Mouse (Mus musculus) cerebellum, postnatal 14 days (tissue): ENCODE data around the gene Wdr73.
"Not testable (repeated sequence)": the region's sequence is repeated elsewhere in the genome, so short reads cannot be mapped to it uniquely, and the experiment has no call there.

Experiments used
- DNase-seq, 2 experiments: peaks; one replicate each; pipeline ENCODE4 v3.0.0; 2021; ENCODE audit warnings: mixed read lengths in 2 of 2

Gene Wdr73

DNA sequence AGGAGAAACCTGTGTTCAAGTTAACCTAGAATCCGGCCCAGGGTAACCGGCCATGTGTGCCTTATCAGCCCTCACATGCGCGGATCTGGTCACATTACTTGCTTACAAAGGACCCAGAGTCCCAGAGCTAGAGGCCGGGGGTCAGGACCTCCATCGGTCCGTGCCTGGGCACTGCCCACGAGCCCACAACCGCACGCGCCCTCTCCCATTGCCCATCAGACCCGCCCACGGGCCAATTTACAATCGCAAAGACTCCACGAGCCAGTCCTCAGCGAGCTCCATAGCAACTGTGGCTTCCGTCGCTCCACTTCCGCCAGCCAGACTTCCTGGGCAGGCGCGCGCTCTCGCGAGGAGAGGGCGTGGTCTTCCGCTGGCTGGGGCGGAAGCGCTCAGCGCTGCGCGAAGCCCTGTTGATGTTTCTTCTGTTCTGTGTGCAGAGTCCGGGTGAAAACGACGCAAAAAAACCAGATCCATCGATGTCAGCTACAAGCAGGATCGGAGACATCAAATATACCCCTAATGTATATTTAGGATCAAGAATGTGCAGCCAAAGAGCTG lies at the start of gene Wdr73:
Gene Wdr73 (minus strand): TSS at position 326 of the 558 bp plus-strand sequence.
- peak; percentile 88 to 89 for DNase-seq

DNA sequence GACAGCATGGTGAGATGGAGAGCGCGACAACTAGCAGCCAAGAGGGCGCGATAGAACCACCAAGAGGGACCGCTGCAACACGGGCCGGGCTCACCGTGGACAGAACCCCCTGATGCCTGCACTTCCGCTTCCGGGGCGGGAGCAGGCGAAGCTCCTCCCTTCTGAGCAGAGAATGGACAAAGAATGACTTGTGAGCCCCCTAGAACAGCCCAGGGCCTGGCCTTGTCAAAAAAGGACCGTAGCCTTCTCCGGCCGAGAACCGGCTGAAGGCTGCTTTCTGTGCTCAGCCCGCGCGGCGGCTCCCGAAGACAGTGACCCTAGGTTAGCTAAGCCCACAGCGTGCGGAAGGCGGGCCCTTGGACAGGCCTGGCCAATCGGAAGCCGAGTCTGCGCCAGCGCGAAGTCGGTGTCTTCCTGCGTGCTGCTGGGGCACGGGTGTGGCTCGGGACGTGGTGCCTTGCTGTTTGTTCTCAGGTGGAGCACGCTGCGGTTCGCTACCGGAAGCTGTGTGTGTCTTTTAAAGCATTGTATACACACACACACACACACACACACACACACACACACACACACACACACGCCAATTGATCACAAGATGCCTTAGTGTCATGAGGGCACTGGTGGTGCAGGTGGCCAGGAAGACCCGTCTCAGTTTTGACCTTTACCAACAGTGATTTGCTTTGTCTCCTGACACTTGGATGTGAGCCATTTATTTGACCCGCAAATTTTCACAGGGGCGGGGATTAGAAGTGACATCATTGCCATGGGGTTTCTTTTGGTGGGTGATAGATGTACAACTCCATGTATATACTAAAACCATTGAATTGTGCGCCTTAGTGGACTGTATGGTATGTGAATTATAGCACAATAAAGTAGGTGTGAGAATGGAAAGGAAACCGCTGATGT lies 46.6 kb upstream of the Wdr73 start, which contains the start of gene Sec11a:
Gene Sec11a (minus strand): TSS at position 336 of the 906 bp plus-strand sequence.
- peak; percentile 95 to 97 for DNase-seq

DNA sequence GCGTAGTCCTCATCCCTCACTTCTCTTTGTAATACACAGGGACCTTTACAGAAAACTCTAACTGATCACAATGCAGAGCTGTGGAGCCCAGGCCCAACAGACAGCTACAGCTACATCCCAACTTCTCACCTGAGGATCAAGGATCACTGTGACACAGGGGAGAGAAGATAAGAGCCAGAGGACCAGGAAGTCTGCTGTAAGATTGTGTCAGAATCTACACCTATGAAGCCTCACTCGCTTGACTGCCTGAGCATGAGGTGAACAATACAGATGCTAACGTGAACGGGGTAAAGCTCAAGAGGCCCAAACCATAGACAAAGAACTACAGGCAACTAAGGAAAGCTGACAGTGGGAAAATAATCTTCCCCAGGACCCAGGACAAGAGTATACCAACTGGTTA lies 38.7 kb upstream of the Wdr73 start:
- no peak for DNase-seq

DNA sequence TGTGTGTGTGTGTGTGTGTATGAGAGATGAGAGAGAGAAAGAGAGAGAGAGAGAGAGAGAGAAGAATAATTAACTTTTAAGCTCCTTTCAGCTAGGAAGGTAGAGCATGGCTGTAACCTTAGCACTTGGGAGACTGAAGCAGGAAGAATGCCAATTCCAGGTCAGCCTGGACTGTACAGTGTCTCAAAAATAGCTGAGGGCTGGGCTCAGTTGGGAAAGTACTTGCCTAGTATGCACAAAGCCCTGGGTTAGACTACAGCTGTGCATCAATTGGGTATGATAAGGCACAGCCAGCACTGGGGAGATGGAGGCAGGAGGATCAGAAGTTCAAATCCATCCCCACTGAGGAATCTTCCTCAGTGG lies 36.2 kb upstream of the Wdr73 start:
- not testable (repeated sequence) for DNase-seq

DNA sequence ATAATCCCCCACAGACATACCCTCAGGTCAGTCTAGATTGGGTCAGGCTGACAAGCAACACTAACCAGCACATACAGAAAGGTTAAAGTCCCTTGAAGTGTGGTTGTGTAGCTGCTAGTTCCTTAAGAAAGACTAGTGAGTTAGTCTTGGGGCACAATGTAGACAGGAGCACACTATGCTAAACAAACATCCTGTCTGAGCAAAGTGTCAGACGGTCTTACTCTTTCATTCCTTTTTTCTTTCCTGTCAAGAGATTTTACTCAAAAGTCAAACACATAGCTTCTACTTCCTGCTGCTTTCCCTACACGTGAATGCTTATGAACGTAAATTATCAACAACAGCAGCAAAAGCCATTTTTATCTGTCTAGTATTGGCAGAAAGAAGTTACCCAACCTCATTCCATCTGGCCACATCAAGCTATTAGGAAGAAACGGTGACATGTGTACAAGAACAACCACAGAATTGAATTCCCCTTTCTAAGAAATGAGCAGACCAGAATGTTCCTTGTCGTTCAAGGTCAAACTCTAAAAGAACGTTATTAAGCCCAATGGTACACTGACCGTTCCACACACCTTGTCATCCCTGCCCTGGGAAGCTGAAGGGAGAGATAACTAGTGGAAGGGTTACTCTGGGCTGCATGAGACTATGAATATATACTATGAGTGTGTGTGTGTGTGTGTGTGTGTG lies 35.7 kb upstream of the Wdr73 start:
- not testable (repeated sequence) for DNase-seq

DNA sequence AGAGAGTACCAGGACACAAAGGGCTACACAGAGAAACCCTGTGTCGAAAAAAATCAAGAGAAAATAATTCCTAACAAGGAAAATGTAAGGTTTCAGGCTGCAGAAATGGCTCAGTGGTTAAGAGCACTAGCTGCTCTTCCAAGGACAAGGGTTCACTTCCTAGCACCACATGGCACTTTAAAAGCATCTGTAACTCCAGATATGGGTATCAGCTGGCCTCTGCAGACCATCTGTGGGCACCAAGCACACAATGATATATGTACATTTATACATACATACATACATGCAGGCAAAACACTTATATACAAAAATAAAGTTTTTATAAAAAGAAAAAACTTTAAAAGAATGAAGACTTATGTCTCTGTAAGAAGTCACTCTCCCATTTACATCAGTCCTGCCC lies 34.8 kb upstream of the Wdr73 start:
- DNase-seq, result no peak

DNA sequence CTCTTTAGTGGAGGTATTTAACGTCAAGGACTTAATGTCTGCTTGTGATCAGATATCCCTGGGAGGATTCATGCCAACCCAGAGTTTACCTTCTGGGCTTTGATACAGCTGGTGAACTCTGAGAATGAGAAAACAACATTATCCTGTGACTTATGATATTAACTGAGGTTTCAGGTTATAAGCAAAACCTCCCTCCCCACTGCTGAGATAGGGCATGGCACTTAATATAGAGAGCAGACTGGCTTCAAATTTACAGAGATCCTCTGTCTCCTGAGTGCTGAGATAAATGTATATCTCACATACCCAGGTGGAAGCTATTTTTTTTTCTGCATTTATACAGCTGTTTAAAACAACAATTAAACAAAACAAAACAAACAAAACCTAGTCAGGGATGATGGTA lies 31.7 kb upstream of the Wdr73 start:
- no peak for DNase-seq

DNA sequence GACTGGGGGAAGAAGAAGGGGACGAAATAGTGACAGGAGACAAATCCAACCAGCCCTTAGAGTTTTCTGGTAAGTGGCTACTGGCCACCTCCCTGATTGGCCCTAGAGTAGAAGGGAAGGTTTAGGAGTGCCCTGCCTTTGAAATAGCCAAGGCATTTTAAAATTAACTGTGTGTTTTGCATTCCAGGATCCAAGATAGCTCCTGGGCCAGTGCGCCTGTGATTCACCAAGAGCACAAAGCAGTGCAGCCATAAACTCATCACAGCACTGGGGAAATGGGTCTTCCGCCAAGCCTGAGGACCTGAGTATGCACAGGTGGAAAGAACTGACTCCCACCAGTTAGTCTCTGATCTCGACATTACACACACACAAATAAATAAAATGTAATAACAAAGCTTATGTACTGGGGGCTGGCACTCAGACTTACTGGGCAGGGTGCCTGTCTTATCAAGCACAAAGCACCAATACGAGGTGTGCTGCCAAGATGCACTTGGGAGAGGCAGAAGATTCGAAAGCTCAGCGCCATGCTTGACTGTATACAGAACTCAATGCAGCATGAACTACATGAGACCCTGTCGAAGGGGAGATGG lies 30.6 kb upstream of the Wdr73 start:
- DNase-seq, result peak in 1 of 2 experiments; percentile 15

DNA sequence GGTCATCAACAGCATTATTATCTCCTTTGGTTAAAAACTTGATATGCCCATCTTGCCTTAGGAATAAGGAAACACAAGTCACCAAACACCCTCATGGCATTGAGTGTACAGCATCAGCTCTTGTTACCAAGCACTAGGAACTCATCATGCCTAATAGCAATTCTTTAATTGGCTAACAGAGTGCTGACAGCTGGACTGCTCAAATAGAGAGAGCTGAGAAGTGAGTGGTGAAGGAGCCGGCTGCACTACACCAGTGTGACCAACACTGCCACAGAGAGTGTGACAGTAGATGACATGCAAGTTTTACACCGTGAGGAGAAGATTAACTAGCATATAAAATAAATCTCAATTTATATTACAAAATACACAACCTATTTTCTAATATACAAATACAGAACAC lies 22.1 kb upstream of the Wdr73 start:
- DNase-seq, result no peak

DNA sequence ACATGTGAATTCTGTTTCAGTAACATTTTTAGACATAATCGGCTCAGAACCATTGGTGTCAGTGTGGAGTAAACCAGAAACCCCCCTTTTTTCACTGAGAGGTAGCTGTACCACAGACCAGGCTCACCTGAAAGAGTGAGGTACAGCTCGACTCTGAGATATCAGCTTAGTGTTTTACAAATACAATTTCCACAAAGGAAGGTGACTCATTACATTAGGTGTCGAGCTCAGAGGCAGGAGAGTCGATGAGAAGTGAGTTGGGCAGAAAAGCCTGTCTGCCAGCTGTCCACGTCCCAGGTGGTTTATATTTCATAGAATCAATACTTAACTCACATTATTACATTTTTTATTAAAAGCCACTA lies 18.6 kb upstream of the Wdr73 start:
- DNase-seq, result no peak

DNA sequence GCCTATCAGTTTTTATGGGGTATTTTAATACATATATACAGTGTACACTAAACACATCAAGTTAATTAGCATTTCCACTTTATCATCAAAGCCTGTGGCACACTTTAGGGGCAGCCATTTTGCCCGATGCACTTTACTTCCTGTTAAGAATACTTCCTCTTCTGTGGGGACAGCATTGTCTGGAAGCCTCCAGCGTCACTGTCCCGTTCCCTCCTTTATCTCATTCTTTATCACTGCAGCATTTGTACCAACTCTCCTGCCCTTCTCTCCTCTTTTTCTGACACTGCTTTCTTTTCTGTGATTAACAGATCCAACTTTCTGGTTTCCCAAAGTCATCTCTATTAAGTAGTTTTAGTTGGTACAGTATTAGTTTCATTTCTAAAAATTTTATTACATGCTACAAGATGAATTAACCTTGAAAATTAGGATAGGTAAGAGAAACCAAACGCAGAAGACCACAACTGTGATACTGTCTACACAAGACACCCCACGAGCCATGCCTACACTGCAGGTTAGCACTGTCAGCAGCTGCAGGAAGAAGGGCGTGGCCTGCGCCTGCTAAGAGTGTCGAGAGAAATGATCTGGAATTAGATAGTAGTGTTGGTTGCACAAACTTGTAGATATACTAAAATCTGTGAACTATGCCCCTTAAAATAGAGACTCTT lies 18.0 kb upstream of the Wdr73 start:
- no peak for DNase-seq

DNA sequence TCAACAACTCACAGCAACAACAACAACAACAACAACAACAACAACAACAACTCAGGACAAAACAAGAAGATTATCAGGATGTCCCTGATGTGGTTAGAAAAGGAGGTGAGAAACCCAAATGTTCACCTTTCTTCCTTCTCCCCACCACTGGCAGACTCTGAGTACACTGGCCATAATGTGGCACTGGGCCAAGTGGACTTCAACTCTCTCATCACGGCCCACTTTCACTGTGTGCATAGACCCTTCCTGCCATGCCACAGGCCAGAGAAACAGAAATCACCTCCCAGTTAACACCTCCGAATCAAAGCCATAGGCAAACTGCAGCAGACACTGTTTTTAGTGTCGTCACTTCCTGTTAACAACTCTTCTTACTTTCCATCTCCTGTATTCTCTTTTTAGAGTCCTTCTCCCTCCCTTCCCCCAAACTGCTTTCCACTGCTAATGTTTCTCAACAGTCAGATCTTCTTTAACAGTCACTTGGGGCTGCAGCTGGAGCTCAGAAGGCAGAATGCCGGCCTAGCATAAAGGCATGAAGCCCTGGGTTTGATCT lies 16.9 kb upstream of the Wdr73 start:
- no peak for DNase-seq

DNA sequence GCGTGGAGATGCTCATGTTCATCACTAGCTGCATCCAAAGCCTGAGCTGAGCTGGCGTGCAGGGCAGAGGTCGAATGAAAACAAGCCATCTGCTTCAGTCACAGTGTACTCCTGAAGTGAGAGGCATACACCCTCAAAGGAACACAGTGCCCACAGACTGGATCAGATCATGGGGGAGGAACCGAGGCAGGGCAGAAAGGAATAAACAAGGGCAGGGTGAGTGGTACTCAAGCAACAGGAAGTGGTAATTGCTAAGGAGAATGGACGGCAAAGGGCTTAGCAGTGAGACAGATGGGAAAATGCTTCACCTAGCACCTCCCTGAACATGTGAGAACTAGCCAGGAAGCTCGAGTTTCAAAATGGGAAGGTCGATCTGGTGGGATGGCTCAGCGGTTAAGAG lies 11.4 kb upstream of the Wdr73 start:
- no peak for DNase-seq

DNA sequence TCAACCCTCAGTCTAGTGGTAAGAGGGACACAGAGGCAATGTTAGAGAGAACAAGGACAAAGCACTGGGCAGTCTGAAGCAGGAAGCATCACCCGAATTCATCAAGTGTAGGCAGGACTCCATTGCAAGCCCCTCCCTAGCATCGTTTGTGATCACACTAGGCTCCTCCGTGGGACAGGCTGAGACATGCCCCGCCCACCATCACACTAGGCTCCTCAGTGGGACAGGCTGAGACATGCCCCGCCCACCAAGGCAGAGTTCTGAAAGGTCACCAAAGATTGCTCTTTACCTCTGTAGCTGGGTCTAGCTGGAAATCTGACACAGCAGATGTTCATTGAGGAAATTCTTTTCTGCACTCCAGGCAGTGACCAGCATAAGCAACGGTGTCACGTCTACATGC lies 10.0 kb upstream of the Wdr73 start:
- DNase-seq, result no peak

DNA sequence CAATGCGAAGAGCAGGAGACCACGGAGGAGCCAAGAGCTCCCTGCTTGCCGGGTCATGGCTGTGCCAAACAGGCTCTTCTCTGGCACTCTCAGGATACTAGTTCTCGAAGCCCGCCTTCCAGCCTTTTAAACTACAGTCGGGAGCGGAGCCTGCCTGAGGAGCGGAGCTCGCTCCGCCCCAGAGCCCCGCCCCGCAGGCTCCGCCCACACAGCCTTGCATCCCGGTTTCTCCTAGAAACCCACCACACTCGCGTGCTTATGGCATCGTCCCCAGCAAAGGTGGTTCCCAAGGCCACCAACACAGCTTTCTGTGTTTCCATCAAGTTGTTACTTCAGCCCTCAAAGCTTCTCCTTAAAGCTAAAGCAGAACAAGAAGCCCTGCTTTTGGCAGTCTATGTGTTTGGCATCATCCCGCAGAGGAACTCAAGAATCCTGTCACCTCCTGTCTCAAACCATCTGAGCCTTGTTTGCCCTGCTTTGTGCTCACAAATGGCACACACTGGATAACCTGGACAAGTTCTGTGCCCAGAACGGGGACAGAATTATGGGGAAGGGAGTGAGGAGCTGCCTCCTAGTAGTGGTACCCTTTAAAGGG lies 3.9 kb upstream of the Wdr73 start, which contains the start of gene Nmb:
Gene Nmb (minus strand): TSS at position 156 of the 595 bp plus-strand sequence.
- DNase-seq, result peak; percentile 73 to 76

DNA sequence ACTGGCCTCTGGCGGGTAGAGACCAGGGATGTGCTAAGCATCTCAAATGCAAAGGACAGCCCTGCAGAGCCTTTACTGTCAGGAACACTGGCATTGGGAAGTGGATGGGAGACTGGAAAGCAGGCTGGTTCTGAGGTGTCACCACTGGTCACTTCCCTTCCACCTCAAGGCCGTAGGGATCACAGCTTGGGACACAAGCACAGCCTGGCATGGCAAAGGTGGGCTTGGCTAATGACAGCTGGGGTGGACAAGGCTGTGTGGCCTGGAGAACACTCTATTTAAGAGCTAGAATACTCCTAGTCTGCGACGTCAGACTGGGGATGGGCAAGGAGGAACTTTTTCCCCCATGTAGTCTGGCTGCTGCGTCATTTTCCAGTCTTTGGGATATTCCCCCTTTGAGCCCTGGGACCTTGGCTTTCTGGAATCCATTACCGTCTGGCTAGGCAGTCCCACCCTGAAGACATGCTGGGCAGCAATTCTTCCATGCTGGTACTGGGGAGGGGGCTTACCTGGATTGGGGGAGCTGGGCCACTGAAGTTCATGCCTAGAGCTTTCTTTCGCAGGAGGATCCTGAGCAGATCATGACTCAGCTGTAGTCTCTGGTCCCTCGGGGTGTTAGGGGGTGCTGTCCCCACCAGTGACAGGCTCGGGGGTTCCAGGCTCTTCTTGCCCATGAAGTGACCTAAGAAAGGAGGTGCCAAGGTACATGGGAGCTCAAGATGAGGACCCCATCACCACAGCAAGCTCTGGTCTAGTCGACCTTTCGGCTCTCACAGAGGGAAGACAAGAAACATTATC lies 2.8 kb upstream of the Wdr73 start:
- DNase-seq, result no peak

DNA sequence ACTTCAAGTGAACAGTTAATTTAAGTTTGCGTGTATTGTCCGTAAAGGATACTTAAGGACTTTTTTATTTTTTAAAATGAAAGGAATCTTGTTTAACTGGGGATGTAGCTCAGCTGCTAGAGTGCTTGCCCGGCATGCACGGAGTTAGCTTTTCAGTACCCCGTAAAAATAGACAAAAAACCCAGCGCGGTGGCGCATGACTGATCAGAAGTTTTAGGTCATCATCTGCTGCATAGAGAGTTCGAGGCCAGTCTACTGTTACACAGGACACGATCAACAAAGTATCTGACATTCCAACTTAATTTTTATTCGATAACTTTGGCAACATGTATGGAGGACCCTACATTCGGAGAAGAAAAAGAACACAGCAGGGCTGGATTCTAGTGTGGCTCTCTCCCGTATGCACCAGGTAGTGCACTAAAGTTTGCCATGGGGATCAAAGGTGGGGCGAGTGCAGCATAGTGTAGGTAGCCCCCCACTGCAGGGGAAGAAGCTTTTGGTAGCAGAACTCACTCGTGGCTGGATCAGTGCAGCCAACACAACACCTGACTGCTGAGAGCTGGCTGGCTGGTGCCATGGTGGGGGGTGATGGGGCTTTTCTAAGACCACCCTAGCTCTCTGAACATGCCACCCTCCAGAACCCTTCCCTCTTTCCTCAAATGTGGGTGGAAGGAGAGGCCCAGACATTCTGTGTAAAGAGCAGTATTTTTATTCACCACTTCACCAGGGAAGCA lies 639 bp upstream of the Wdr73 start:
- no peak for DNase-seq

DNA sequence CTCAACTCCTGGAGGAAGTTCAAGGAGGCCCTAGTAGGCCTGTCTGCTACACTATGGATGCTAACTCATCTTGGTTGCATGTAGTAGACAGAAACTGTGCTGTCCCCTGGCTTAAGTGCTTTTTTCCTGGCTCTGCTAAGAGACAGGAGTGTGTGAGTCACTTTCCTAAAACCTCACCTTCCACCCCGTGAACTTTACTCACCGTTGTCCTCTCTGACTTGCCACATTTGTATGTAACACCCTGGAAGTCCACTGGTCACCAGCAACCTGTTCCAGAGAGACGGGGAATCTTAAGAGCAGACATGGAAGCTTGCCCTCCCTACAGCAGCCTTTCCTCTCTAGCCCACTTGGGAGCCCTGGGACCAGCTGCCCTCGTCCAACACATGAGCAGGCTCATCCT lies 3.3 kb downstream of the Wdr73 start:
- DNase-seq, result no peak

DNA sequence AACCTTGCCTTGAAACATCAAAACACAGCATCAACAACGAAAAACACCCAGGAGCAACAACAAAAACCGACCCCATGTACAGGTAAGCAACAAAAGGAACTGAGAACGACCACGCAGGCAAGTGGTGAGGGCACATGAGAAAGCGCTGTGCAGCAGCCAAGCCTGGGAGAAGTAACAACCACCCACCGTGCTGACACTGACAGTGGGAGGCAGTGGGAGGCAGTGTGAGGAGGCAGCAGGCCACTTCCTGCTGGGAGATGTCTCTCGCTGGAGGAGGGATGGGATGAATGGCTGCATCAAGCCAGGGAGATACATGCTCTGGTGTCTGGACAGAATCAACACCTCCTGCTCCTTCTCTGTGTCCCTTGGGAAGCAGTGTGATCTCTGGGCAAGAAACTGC lies 3.9 kb downstream of the Wdr73 start:
- no peak for DNase-seq

DNA sequence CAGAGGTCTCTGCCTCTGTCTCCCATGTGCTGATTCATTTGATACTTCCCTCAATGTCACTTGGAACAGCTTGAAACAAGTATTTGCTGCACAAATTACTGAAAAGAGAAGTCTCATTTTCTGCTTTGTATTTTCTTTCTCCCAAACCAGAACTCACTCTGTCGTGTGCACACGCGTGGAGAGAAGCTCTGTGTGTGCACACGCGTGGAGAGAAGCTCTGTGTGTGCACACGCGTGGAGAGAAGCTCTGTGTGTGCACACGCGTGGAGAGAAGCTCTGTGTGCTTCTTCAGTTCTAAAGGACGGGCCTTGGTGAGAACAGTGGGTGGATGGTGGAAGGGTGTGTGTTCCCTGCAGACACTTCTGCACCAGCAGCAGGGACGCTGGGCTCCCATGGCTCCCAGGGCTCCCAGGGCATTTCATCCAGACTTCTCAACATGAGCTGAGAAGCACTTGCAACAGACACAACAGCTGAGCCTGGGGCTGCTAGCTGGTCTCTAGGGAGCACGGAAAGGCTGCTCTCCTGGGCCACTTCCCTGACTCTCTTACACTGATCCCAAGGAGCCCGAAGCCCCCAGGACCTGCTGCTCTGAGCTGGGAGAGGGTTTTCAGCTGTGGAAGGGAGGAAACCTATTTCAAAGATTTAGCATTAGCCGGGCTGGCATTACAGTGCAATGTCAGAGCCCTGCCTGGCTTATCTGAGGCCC lies 6.1 kb downstream of the Wdr73 start:
- no peak for DNase-seq
